Mouse (Mus musculus): ENCODE data around the gene Gpr107. TPM values are rescaled to one million over a fixed set of nuclear protein-coding genes. Genes with fewer than 3 reads are reported as not detected.

Gpr107 gene
- 34.1 and 35.3 TPM in 2 replicates for polyA plus RNA-seq (2012; rRNA removed)

DNA sequence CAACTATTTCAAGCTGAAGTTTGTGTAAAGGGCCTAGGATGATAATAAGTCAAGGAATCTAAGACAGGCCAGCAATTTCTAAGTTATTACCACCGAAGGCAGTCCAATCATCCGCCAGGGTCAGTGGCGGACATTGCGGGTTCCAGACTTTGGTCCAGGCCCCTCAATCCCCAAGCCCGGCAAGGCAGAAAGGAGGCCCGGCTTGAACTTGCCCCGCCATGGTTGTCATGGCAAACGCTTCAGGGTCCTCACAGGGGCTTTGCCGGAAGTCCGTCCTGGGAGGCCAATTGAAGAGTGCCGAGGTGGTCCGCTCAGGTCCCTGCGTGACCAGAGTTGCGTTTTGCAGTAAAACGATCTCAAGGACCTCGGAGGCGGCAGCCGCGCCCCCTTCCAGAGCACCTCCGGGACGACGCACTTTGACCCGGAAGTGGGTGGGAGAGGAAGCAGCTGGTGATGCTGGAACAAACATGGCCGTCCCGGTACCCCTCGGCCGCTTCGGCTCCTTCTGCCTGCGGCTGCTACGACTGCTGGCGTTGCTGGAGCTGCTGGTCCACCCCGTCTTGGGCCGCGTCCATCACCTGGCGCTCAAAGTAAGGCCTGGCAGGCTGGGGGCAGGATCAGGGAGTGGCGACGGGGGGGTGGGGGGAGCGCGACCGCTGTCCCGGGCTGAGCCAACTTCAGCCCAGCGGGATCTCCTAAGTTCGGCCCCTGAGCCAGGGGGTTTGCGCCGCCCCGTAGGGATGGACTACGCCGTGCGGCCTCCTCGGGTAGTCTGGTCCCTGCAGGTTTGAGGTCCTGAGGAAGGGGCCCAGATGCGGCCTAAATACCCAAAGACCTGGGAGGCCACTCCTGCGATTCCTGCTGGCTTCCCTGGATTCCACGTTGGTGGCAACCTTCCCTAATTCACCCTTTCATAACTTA lies at the start of gene Gpr107:
Gene Gpr107 (plus strand): TSS at position 425 of the 921 bp plus-strand sequence.
- peak; percentile 96 for DNase-seq (ENCODE audit: low read depth)
- no peak for TF ChIP-seq CTCF (IDR thresholded peaks at IDR 0.05; ENCODE audit: borderline replicate concordance, extremely low read depth, insufficient read depth, insufficient read length)
- TF ChIP-seq POLR2A (IDR thresholded peaks at IDR 0.05; ENCODE audit: borderline replicate concordance, extremely low read depth, insufficient read depth, insufficient read length, poor library complexity, severe bottlenecking): peak; percentile 81; the same call in 1 of the 2 replicates

DNA sequence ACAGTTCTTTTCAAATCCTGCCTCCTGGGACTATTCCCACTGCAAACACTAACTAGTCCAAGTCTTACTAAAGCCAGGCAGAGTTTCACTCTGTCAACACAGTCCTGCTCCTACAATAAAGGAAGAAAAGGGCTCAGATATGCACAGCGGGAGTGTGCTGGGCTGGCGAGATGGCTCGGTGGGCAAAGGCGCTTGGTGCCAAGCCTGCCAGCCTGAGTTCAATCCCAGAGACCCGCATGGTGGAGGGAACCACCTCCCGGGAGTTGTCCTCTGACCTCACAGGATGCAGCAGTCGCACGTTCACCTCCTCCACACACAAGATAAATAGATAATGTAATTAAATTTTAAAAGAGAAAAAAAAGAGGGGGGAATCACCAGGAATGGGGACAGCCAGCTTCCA lies 48.8 kb upstream of the Gpr107 start:
- no peak for DNase-seq (ENCODE audit: low read depth)
- TF ChIP-seq POLR2A (IDR thresholded peaks at IDR 0.05; ENCODE audit: borderline replicate concordance, extremely low read depth, insufficient read depth, insufficient read length, poor library complexity, severe bottlenecking): no peak
- no peak for TF ChIP-seq CTCF (IDR thresholded peaks at IDR 0.05; ENCODE audit: borderline replicate concordance, extremely low read depth, insufficient read depth, insufficient read length)

DNA sequence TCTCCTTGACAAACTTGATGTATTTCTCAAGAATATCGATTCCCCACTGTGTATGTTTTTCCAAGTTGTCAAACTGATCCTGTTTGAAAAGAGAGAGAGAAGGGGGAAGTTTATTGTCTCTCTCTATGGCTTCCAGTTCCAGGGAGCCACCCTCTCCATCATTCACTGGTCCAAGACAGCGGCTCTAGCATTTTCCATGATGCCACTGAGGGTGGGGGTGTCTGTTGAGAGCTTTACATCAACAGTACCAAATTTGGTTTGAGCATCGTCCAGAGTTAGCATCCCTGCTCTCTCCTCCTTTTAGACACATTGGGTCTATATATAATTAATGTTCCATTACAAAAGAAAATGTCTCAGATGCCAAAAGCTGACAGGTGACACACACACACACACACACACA lies 46.8 kb upstream of the Gpr107 start:
- DNase-seq (ENCODE audit: low read depth): no peak
- TF ChIP-seq CTCF (IDR thresholded peaks at IDR 0.05; ENCODE audit: borderline replicate concordance, extremely low read depth, insufficient read depth, insufficient read length) (no peak), POLR2A (IDR thresholded peaks at IDR 0.05; ENCODE audit: borderline replicate concordance, extremely low read depth, insufficient read depth, insufficient read length, poor library complexity, severe bottlenecking) (no peak)

DNA sequence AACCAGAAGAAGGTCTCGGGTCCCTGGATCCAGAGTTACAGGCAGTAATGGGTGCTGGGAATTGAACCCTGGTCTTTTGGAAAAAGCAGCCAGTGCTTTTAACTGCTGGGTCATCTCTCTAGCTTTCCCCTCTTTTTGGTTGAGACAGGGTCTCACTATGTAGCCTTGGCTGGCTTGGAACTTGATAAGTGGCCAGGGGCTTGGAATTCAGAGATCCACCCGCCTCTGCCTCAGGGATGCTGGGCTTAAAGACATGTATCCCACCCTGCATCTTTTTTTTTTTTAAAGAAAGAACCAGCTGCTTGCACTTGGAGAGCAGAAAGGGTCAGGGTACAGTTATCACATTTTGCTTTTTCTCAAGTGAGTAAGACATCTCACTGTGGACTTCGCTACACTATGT lies 46.1 kb upstream of the Gpr107 start:
- TF ChIP-seq CTCF (IDR thresholded peaks at IDR 0.05; ENCODE audit: borderline replicate concordance, extremely low read depth, insufficient read depth, insufficient read length) (no peak), POLR2A (IDR thresholded peaks at IDR 0.05; ENCODE audit: borderline replicate concordance, extremely low read depth, insufficient read depth, insufficient read length, poor library complexity, severe bottlenecking) (no peak)
- DNase-seq (ENCODE audit: low read depth): no peak

DNA sequence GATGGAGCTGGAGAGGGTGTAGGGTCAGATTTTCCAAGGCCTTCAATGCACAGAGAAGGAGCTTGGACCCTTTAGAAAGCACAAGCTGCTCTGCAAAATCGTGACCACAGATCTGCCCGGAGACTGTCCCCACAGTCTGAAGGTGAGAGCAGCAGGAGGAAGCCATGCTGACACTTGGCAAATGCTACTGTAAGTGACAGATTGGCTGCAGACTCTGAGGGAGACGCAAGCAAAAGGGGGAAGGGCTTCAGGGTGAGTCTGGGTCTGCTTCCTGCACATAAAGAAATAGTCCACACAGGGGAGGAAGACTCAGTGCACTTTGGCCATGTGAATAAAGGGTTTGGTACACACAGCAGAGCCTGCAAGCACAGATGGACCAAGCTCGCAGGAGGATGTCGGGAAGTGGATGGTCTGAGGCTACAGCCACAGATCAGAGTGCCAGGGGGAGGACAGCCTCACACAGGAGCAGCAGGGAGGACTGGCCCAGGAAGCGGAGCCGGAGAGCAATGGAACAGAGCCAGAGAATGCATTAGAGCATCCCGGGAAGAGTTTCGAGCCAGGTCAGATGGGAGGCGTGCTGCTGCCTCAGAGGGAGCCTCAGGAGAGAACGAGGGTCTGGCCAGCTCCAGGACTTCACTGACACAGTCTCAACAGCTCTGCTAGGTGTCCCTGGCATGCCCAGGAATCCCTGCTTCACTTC lies 45.3 kb upstream of the Gpr107 start:
- peak; percentile 81 for DNase-seq (ENCODE audit: low read depth)

DNA sequence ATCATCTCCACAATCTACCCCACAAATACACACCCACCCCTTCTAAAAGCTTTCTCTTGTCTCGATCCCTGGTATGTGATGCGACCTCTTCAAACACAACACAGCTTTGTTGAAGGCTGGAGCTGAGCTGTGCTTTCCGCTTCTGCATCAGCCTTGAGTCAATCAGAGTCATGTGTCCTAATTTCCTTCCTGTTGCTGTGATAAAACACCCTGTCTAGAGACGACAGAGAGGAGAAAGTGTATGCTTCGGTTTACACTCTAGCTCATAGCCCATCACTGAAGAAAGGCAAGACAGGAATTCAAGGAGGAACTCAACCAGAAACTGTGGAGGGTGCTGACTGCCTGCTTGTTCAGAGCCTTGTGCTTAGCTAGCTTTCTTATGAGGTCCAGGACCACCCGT lies 43.9 kb upstream of the Gpr107 start:
- TF ChIP-seq CTCF (IDR thresholded peaks at IDR 0.05; ENCODE audit: borderline replicate concordance, extremely low read depth, insufficient read depth, insufficient read length) (no peak), POLR2A (IDR thresholded peaks at IDR 0.05; ENCODE audit: borderline replicate concordance, extremely low read depth, insufficient read depth, insufficient read length, poor library complexity, severe bottlenecking) (no peak)
- DNase-seq (ENCODE audit: low read depth): no peak

More for the DNA sequence above, 45.3 kb upstream of the Gpr107 start:
- TF ChIP-seq POLR2A (IDR thresholded peaks at IDR 0.05; ENCODE audit: borderline replicate concordance, extremely low read depth, insufficient read depth, insufficient read length, poor library complexity, severe bottlenecking) (no peak), CTCF (IDR thresholded peaks at IDR 0.05; ENCODE audit: borderline replicate concordance, extremely low read depth, insufficient read depth, insufficient read length) (no peak)

DNA sequence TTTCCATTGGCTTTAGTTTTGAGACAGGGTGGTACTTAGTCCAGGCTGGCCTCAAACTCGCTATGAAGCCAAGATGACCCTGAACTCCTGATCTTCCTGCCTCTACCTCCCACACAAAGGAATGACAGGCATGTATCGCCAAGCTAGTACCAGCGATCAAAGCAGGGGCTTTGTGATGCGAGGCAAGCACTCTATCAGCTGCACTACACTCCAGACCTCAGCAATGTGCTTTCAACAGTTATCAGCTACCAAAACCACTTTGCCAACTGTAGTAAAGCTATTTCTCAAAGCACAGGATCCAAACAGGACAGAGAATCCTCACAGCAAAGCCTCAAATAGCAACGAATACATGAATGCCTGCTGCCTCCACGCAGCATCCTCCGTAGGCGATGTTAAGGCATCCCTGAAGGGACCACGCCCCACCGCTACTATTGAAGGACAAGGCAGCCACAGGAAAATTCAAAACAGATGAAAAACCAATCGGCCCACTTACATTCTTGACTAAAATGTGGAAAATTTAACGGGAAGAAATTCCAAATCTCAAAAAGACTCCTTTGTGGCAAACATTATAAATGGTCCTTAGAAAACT lies 42.1 kb upstream of the Gpr107 start:
- no peak for DNase-seq (ENCODE audit: low read depth)
- TF ChIP-seq POLR2A (IDR thresholded peaks at IDR 0.05; ENCODE audit: borderline replicate concordance, extremely low read depth, insufficient read depth, insufficient read length, poor library complexity, severe bottlenecking): no peak
- TF ChIP-seq CTCF (IDR thresholded peaks at IDR 0.05; ENCODE audit: borderline replicate concordance, extremely low read depth, insufficient read depth, insufficient read length): no peak

DNA sequence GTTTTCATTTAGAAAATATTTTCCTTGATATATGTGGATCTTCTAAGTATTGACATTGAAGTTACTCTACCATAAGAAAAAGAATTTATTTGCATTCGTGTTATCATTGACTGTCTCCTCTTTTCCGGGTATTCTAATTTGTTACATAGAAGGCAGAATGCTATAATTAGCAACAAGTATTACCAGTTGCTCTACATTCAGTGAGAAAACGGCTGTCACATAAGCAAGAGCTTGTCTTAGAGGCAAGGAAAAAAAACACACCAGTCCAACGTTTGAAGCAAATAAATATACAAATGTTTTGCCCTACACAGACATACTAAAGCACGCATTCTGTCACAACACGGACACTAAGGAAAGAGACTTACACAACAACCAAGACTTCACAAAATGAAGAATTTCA lies 40.4 kb upstream of the Gpr107 start:
- TF ChIP-seq CTCF (IDR thresholded peaks at IDR 0.05; ENCODE audit: borderline replicate concordance, extremely low read depth, insufficient read depth, insufficient read length) (no peak), POLR2A (IDR thresholded peaks at IDR 0.05; ENCODE audit: borderline replicate concordance, extremely low read depth, insufficient read depth, insufficient read length, poor library complexity, severe bottlenecking) (no peak)
- DNase-seq (ENCODE audit: low read depth): no peak

DNA sequence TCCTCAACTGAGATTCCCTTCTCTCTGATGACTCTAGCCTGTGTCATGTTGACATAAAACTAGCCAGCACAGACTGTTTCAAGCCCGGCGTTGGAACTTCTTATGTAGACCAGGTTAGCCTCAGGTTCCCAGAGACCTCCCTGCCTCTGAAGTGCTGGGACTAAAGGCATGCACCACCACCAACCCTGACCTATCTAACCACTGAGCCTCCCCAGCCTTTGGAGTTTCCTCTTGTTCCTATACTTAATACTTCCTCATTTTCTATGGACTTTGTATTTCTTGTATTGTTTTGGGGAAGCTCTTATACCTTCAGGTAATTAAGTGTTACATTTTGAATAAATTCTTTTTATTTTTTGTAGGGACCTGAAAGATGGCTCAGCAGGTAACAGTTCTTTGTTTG lies 37.9 kb upstream of the Gpr107 start:
- TF ChIP-seq CTCF (IDR thresholded peaks at IDR 0.05; ENCODE audit: borderline replicate concordance, extremely low read depth, insufficient read depth, insufficient read length): no peak
- TF ChIP-seq POLR2A (IDR thresholded peaks at IDR 0.05; ENCODE audit: borderline replicate concordance, extremely low read depth, insufficient read depth, insufficient read length, poor library complexity, severe bottlenecking): no peak

DNA sequence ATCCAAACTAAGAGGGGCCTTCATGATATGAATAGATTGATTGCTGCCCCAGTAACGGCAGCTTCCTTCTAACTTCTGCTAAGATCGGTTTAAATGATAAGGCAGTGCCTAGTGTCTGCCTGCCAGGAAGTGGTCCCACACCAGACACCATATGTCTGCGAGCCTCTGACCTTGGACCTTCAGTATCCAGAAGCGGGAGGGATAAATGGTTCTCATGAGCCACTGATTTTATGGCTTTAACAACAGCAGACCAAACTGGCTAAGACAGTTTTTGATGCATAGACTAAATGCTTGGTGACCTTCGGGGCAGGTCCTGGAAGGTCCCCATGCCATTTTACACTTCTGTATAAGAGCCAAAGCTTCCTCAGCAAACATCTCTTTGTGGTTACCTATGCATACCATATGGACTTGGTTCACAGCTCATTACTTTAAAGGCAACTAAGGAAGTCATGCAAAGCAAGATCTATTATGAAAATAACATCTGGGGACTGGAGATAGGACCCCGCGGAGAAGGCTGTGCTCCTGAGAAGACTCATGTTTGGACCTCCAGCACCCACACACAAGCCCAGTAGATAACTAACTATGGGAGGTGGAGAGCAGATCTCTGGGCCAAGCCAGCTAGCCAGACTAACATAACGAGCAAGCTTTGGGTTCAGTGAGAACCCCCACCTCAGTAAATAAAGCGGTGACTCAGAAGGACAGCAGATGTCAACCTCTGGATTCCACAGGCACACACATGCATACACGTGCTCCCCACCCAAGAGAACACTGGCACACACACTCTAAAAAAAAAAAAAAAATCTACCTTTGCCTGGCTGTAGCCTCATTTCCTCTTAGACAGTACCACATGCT lies 36.8 kb upstream of the Gpr107 start:
- no peak for DNase-seq (ENCODE audit: low read depth)
- TF ChIP-seq POLR2A (IDR thresholded peaks at IDR 0.05; ENCODE audit: borderline replicate concordance, extremely low read depth, insufficient read depth, insufficient read length, poor library complexity, severe bottlenecking) (no peak), CTCF (IDR thresholded peaks at IDR 0.05; ENCODE audit: borderline replicate concordance, extremely low read depth, insufficient read depth, insufficient read length) (no peak)

More for the DNA sequence above, 37.9 kb upstream of the Gpr107 start:
- no peak for DNase-seq (ENCODE audit: low read depth)
